Mouse (Mus musculus): ENCODE measurements around the gene Olfr1009.
"Not testable (repeated sequence)": the region's sequence is repeated elsewhere in the genome, so short reads cannot be mapped to it uniquely, and the experiment has no call there.

The Olfr1009 gene

DNA sequence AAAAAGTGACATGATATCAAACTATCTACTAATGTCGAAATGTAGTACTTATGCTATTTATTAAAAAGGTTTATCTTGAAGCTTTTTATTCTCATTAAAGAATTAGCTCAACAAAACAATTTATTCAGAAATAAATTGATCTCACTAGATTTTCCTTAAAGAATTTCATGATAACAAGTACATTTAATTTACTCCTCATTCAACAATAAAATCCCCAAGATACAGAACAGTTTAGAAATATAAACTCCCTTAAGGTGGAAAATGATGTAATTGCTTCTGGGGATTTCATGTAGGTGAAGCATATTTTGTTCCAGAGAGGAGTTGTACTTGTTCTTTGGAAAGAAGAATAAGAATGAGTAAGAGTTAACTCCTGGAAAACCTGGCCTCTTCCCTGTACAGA, at the start of gene Olfr1009:
TSS of gene Olfr1009 (plus strand) at position 301 of the 400 bp plus-strand sequence.
- no peak for DNase-seq

DNA sequence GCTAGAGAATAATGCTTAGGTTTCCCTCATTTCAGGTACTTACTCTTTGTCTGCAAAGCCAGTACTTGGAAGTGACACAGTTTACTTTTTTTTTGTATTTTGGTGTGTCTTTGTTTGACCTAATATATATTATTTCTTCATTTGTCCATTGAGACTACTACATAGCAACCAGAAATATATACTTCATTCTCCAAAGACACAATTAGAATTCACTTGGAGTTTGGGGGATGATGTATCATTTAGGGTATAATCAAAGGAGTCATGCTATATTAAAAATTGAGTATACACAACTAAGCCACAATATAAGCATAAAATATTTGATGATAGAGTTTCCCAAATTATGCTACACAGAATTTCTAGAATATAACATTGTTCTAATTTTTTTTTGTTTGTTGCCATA, 36.6 kb upstream of the Olfr1009 start, which contains the start of gene Olfr1006:
TSS of gene Olfr1006 (minus strand) at position 101 of the 400 bp plus-strand sequence.
- DNase-seq = no peak

DNA sequence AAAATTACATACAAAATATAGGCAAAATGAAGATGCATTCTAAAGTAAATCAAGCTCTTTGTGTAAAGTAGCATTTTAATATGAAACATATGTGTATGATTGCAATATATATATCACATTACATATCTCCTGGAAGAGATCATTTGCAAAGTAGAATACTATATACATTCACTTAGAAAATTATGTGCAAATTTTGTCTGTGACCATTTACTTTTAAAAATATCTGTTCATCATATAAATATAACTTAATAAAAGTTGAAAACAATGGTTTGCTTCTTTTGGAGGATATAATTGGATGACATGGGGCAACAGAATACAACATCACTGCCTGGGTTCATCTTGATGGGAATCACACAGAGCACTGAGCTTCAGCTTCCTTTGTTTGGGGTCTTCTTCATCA, 26.1 kb upstream of the Olfr1009 start, which contains the start of gene Olfr1008:
TSS of gene Olfr1008 (plus strand) at position 301 of the 400 bp plus-strand sequence.
- no peak for DNase-seq

DNA sequence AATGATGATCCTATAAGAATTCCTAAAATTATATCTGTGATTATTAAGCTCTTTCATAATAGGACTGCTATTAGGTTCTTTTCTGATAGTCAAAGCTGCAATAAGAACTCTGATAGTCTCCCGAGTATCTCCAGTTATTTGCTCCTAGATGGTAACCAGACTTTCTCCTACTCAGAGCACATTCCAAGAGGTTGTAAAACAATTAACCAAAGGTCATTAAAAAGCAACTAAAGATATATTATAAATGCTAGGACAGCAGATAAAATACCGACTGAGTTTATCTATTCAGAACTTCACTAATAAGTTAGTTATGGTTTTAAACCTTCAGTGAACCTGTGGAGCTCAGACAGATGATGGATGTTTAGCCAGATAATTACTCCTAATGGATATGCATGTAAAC, 4.5 kb upstream of the Olfr1009 start:
- DNase-seq = not testable (repeated sequence)

DNA sequence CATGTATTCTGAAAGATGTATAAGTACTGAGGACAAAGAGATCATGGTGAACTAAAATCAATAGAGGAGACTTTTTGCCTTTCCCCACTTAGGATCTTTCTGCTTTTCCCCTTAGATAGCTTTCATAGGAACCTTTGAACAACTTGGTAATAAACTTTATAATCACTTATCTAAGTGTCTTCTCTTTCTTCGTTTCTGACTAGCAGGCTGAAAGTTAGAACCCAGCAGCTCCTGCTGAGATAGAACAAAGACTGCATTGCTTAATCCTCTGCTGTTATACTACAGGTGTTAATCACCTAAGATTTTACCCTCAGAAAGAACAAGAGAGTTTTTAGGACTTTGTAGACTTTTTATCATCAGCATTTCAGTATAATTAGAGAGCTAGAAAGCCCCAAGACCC, 4.1 kb upstream of the Olfr1009 start:
- no peak for DNase-seq

DNA sequence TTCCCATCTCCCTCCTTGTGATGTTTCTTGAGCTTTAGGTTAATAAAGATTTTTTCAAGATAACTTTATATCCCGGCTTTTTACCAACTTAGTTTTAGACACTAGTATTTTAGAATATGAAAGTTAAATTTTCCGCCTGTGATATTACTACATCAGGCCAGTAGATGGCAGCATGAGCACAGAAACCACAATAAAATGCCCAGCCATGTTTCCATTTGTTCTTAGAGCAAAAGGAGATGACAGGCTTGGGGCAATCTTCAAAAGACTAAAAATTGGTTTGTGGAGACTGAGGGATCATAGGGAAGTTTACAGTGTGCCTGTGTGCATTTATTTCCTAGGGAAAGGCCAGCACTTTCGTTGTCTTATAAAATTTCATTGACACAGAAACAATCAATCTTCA, 10.6 kb downstream of the Olfr1009 start:
- DNase-seq = no peak

DNA sequence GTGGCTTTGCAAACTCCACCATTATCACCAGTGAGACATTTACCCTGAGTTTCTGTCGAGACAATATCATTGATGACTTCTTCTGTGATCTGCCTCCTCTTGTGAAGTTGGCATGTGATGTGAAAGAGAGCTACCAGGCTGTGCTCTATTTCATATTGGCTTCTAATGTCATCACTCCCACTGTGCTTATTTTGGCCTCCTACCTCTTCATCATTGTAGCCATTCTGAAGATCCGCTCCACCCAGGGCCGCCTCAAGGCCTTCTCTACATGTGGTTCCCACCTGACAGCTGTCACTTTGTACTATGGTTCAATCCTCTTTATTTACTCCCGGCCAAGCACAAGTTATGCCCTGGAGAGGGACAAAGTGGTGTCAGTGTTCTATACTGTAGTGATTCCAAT, 38.6 kb downstream of the Olfr1009 start:
- DNase-seq = no peak

DNA sequence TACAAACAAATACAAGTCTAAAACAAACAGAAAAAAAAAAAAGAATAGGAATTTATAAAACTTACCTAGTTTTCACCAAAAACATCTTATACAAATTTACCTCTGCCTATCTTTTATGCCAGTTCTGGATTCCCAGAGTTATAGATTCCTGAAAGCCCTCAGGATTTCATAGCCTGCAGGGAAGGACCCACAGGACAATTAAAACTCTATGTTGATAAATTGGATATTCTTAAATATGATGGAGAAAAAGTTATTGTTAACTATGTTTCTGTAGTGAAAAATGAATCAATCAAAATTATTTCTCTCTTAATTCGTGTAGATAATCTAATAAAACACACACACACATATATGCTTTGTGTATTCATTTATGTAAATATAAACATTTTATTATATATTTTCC, 47.4 kb downstream of the Olfr1009 start, which contains the start of gene Olfr1012:
TSS of gene Olfr1012 (minus strand) at position 101 of the 400 bp plus-strand sequence.
- no peak for DNase-seq

DNA sequence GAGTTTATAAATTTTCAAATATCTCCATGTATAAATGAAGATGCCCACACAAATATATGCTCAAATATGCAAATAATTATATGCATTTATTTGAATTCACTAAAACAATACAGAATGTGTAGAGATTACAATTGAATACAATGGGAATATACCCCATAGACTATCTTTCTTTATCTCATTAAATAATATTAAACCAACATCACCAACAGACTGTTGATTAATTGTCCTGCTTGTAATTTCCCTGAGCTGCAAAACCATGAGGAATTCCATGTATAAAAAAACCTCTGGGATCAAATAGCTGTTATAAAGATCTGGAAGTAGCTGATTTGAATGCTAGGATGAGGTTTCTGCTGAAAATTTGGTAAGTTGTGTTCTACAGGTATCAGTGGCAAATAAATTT, 51.6 kb downstream of the Olfr1009 start, which contains the start of gene Olfr1013:
TSS of gene Olfr1013 (plus strand) at position 301 of the 400 bp plus-strand sequence.
- DNase-seq = no peak

DNA sequence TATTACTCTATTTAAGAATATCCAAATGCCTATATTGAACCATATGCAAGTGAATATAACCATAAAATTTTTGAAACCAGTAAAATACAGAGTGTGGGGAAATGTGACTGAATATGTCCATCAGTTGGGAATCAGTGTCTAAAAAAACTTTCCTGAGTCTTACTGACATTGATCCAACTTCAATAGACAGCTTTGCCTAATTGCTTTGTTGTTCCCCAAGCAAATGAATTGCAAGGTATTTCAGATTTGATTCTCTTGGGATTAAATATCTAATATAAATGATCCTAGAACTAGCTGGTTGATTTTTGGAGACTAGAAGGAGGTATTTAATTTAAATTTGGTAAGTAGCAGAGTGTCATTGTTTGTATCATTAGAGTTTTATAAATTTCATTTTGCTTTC, 57.2 kb downstream of the Olfr1009 start, which contains the start of gene Olfr1014:
TSS of gene Olfr1014 (plus strand) at position 301 of the 400 bp plus-strand sequence.
- DNase-seq = no peak

Data from layer of hippocampus, adult 9-11 months (tissue).